Mouse (Mus musculus): ENCODE data around the gene Srsf2. TPM values are rescaled to one million over a fixed set of nuclear protein-coding genes. Genes with fewer than 3 reads are reported as not detected.
A peak's percentile ranks its signal among the peaks of the same experiment; 100 is the strongest.
"Not testable (repeated sequence)": the region's sequence is repeated elsewhere in the genome, so short reads cannot be mapped to it uniquely, and the experiment has no call there.

Srsf2 gene
- 1,171 and 1,772 TPM in 2 replicates for polyA plus RNA-seq (2012; rRNA removed)

DNA sequence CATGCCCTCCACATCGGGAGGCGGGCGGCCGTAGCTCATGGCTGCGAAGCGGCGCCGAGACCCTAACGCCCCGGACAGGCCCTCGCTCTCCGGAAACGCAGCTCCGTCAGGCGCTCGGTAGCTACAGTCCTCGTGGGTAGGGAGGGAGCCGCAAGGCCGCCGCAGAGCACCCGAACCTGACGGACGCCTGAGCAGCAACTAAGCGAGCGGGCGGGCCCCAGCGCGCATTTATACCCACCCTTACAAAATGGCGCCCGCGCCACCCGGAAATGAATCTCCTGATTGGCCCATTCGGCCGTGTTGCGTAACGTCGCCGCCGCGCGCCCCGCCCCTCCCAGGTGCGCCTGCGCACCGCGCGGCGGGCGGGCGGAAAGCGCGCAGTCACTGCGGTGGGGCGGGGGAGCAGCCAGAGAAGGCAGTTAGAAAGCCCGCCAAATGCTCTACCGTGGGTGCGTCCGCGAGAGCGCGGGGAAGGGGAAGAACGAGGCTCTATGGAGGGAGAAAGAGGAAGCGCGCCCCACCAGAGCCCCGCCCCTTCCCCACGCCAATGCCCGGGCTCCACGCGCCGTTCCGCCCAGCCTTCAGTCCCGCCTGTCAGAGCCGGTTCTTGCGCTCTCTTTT lies at the start of gene Srsf2:
Gene Srsf2, minus strand, starts transcription at position 204 of the 621 bp plus-strand sequence.
- TF ChIP-seq CTCF (IDR thresholded peaks at IDR 0.05; ENCODE audit: borderline replicate concordance, control insufficient read depth, extremely low read depth, insufficient read depth, low read length, poor library complexity) (0 out of 2 replicates have a peak, but pooled peaks have one; percentile 34), POLR2A (IDR thresholded peaks at IDR 0.05; ENCODE audit: control insufficient read depth, extremely low read depth, insufficient read depth, low read length, poor library complexity) (peak; percentile 99)
- no peaks in the 10 kb centered on the region for H3K27me3 ChIP-seq (ENCODE audit: control insufficient read depth, insufficient read depth, low read length)
- H3K4me3 ChIP-seq (ENCODE audit: control insufficient read depth, insufficient read depth, low read length), result peak within 1 kb of the TSS; percentile 85
- no peaks in the 10 kb centered on the region for H3K4me1 ChIP-seq (replicated peaks; ENCODE audit: control insufficient read depth, insufficient read depth, low read length)
- H3K27ac ChIP-seq (ENCODE audit: control insufficient read depth, insufficient read depth, low read length), result peak within 1 kb of the TSS; percentile 81
- peaks cover 32% of the 10 kb centered on the region for H3K36me3 ChIP-seq (ENCODE audit: control insufficient read depth, insufficient read depth, low read length)
- DNase-seq, result peak; percentile 94
- WGBS, result under 1% methylated on average over 72 of the region's 74 CpGs

DNA sequence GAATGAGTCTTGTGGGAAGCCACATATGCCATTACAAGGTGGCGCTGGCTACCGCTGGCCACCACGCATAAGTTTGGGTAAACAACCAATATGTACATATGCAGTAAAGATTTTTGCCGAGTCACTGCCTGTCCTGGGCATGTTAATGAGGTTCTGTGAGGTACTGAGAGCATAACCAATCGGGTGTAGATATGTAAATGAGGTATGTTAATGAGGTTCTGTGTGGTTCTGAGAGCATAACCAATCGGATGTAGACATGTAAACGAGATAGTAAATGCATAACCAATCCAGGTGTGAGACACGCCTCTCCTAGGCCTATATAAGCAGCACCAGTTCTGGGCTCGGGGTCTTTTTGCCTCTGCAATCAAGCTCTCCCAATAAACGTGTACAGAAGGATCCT lies 49.7 kb upstream of the Srsf2 start:
- 90% methylated on average over 10 of the region's 10 CpGs for WGBS
- DNase-seq; H3K4me3 ChIP-seq (ENCODE audit: control insufficient read depth, insufficient read depth, low read length); H3K4me1 ChIP-seq (replicated peaks; ENCODE audit: control insufficient read depth, insufficient read depth, low read length); H3K27ac ChIP-seq (ENCODE audit: control insufficient read depth, insufficient read depth, low read length); H3K27me3 ChIP-seq (ENCODE audit: control insufficient read depth, insufficient read depth, low read length); H3K36me3 ChIP-seq (ENCODE audit: control insufficient read depth, insufficient read depth, low read length): not testable (repeated sequence)

DNA sequence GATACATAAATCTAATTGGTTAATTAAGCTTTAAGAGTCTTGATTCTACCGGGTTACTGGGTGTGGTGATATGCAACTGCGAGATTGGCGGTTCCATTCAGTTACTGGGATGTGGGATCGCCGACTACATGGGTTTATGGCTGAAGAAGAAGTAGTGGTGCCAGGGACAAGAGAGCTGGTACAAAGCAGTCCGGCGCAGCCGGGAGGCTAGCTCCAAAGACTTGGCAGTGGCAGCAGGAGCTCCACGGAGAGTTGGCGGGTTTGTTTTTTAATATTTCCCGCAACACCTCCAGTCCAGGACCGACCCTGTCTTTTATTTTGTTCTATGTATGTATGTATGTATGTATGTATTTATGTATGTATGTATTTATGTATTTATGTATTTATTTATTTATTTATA lies 46.4 kb upstream of the Srsf2 start:
- Histone ChIP-seq H3K27ac (ENCODE audit: control insufficient read depth, insufficient read depth, low read length) (no peak overlapping the region), H3K4me3 (ENCODE audit: control insufficient read depth, insufficient read depth, low read length) (no peak overlapping the region), H3K36me3 (ENCODE audit: control insufficient read depth, insufficient read depth, low read length) (no peaks in the 10 kb centered on the region), H3K27me3 (ENCODE audit: control insufficient read depth, insufficient read depth, low read length) (no peaks in the 10 kb centered on the region), H3K4me1 (replicated peaks; ENCODE audit: control insufficient read depth, insufficient read depth, low read length) (no peaks in the 10 kb centered on the region)
- TF ChIP-seq CTCF (IDR thresholded peaks at IDR 0.05; ENCODE audit: borderline replicate concordance, control insufficient read depth, extremely low read depth, insufficient read depth, low read length, poor library complexity) (no peak), POLR2A (IDR thresholded peaks at IDR 0.05; ENCODE audit: control insufficient read depth, extremely low read depth, insufficient read depth, low read length, poor library complexity) (no peak)
- DNase-seq, result no peak
- 95% methylated on average over 12 of the region's 12 CpGs for WGBS

DNA sequence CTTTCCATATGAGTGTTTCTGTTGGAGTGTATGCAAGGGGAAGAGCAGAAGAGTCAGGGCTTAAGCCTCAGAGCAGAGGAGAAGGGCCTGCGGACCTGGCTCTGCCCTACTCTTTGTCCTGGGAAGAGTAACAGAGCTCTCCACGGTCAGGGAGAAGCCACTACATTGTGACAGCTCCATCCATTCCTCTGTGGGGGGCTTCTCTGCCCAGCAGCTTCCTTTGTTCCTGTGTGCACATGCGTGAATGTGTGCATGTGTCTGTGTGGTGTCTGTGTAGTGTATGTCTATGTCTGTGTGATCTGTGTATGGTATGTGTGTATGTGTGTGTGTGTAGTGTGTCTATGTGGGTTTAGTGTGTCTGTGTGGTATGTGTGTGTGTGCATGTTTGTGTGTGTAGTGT lies 42.5 kb upstream of the Srsf2 start:
- 87% methylated on average over 3 of the region's 3 CpGs for WGBS
- DNase-seq, result no peak
- TF ChIP-seq CTCF (IDR thresholded peaks at IDR 0.05; ENCODE audit: borderline replicate concordance, control insufficient read depth, extremely low read depth, insufficient read depth, low read length, poor library complexity) (no peak), POLR2A (IDR thresholded peaks at IDR 0.05; ENCODE audit: control insufficient read depth, extremely low read depth, insufficient read depth, low read length, poor library complexity) (no peak)
- H3K27ac ChIP-seq (ENCODE audit: control insufficient read depth, insufficient read depth, low read length), result no peak overlapping the region
- no peaks in the 10 kb centered on the region for H3K27me3 ChIP-seq (ENCODE audit: control insufficient read depth, insufficient read depth, low read length)
- H3K36me3 ChIP-seq (ENCODE audit: control insufficient read depth, insufficient read depth, low read length), result no peaks in the 10 kb centered on the region
- no peaks in the 10 kb centered on the region; the same call in 1 of the 2 replicates for H3K4me1 ChIP-seq (replicated peaks; ENCODE audit: control insufficient read depth, insufficient read depth, low read length)
- H3K4me3 ChIP-seq (ENCODE audit: control insufficient read depth, insufficient read depth, low read length), result no peak overlapping the region

DNA sequence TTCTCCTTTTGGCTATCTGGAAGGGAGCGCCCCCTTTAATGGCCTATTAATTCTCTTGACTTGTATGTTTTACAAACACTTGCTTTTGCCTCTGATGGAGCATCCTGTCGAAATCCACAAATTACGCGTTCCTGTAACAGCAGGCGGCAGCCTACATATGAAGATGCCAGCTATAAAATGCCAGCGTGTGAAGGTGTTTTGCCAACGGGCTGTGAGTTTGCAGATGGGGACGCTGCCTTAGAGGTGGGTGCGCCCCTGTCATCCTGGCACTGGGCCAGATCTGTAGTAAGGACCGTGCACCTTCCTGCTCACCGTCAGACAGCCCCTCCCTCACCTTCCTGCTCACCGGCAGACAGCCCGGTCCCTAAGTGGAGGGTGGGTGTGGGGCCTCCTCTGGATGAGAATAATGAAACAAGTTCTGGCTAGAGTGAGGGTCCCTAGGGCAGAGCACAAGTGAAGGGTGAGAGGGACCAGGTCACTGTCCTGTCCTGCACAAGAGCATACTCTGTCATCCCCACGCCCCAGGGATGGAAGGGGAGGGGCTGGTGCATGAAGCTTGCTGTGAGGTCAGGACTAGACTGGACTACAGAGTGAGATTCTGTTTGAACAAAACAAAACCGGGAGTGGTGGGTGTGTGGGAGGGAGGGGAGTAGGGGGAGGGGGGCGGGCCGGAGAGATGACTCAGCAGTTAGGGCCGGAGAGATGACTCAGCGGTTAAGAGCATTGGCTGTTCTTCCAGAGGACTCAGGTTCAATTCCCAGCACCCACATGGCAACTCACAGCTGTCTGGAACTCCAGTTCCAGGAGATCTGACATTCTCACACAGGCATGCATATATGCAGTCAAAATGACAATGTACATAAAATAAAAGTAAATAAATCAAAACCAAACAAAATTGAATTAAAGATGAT lies 40.9 kb upstream of the Srsf2 start:
- peaks cover 6% of the 10 kb centered on the region; the same call in 1 of the 2 replicates for H3K4me1 ChIP-seq (replicated peaks; ENCODE audit: control insufficient read depth, insufficient read depth, low read length)
- 57% methylated on average over 19 of the region's 19 CpGs for WGBS
- H3K4me3 ChIP-seq (ENCODE audit: control insufficient read depth, insufficient read depth, low read length), result no peak overlapping the region
- no peaks in the 10 kb centered on the region for H3K36me3 ChIP-seq (ENCODE audit: control insufficient read depth, insufficient read depth, low read length)
- H3K27ac ChIP-seq (ENCODE audit: control insufficient read depth, insufficient read depth, low read length), result no peak overlapping the region
- DNase-seq, result no peak
- H3K27me3 ChIP-seq (ENCODE audit: control insufficient read depth, insufficient read depth, low read length), result no peaks in the 10 kb centered on the region
- TF ChIP-seq POLR2A (IDR thresholded peaks at IDR 0.05; ENCODE audit: control insufficient read depth, extremely low read depth, insufficient read depth, low read length, poor library complexity) (no peak), CTCF (IDR thresholded peaks at IDR 0.05; ENCODE audit: borderline replicate concordance, control insufficient read depth, extremely low read depth, insufficient read depth, low read length, poor library complexity) (no peak)

DNA sequence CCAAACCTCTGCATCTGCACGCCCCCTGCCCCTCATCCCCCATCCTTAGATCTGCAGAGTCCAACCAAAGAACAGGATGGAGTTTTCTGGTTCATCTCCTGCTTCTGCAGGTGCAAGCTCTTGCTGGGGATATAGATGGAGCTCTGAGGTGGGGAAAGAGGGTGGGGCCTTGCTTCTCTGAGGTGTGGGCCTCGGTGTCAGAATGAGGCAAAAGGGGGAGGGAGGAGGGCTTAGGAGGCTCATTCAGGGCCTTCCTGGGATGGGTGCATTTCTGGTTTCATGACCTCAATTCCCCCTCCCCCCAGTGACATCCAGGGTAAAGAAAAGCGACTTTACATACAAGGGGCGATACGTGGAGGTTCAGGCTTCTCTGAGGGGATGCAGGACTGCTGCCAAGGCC lies 34.2 kb upstream of the Srsf2 start:
- no peaks in the 10 kb centered on the region for H3K27me3 ChIP-seq (ENCODE audit: control insufficient read depth, insufficient read depth, low read length)
- 59% methylated on average over 5 of the region's 5 CpGs for WGBS
- TF ChIP-seq POLR2A (IDR thresholded peaks at IDR 0.05; ENCODE audit: control insufficient read depth, extremely low read depth, insufficient read depth, low read length, poor library complexity), result no peak

More for the DNA sequence above, 34.2 kb upstream of the Srsf2 start:
- Histone ChIP-seq H3K4me3 (ENCODE audit: control insufficient read depth, insufficient read depth, low read length) (no peak overlapping the region), H3K27ac (ENCODE audit: control insufficient read depth, insufficient read depth, low read length) (peak overlapping the region; percentile 84), H3K4me1 (replicated peaks; ENCODE audit: control insufficient read depth, insufficient read depth, low read length) (peaks cover 29% of the 10 kb centered on the region), H3K36me3 (ENCODE audit: control insufficient read depth, insufficient read depth, low read length) (no peaks in the 10 kb centered on the region)
- peak; percentile 27 for DNase-seq

Measured in thymus, adult 2 months (tissue).